Mouse (Mus musculus): Measurements from ENCODE around the gene Bcor.

Bcor gene

DNA sequence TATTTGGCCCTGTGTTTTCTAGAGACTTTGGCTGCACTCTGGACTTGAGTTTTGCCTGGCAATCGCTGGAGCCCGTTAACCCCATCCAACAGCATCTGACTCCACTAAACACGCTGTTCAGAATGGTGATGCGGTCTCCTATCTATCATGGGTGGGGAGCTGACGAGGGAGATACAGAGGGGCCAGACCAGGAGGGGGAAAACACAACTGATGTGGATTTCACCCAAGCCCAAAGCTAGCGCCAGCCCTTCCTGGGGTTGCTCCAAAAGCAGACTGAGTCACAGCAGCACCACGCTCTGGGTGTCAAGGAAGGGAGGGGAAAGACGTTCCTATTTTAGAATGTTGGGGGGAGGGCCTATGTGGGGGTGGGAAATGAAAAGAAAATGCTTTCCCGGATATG is 94.4 kb downstream of the Bcor start:
- DNase-seq (ENCODE audit: low read depth, low spot score): no peak

DNA sequence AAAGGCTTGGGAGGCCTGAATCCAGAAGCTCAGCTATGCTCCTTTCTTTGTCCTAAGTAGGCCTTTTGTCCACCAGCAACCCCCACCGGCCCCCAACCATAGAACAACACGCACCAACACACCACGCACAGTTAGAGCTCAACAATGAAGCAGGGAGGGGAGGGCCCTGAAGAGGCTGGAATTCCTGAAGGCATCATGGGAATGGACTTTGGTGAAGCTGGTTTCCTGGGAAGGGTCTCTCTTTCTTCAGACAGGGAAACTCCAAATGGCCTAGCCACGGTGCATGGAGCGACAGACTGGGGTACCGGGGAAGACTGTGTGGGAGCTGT is 97.3 kb downstream of the Bcor start:
- no peak for DNase-seq (ENCODE audit: low read depth, low spot score)

DNA sequence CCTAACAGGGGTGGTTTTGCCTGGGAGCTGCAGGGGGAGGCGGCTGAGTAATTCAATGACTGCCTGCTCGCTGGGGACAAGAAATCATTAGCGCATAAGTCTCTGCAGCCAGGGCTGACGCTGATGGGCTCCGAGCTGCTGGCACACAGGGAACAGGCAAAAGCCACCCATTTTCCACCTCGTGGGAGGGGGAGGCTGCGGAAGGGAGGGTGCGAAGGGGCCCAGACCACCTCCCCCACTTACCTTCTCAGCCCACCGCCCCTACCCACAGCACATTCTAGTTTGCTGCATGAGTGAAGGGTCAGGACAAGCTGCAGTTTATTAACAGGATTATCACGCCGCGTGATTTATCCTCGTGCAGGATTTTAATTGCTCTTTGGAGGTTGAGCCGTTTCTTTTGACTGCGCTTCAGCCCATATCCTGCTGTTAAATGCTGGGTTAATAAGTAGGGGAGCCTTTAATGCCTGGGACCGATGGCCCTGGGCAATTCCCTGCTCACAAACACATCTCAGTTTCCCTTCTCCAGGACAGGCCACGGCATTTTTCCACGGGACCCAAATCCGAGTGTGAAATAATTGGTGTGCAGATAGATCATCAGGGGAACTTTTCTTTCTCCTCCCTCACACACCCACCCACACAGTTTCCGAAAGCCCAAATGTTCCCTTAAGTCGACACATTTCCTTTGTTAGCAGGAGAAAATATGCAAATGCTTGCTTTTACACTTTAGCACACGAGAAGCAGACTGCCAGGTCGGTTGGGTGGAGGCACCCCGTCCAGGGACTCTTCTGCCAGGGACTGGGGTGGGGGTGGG is 97.8 kb downstream of the Bcor start:
- DNase-seq (ENCODE audit: low read depth, low spot score): no peak

DNA sequence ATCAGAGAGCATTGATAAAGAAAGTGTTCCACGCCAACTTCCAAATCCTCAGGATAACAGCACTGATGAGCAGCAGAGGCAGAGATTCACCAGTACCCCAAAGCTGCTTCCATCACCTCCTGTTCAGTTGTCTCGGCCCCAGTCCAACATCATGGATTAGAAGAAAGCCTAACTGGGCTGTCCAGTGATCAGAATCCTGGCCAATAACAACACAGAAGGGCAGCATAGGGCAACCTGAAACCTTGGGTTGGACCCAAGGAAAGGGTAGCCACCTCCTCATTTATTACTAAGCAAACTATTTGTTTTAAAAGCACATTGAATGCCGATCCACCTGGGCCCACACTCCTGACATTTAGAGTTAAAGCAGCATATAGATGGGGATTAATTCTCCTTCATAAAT is 99.3 kb downstream of the Bcor start:
- DNase-seq (ENCODE audit: low read depth, low spot score): no peak

DNA sequence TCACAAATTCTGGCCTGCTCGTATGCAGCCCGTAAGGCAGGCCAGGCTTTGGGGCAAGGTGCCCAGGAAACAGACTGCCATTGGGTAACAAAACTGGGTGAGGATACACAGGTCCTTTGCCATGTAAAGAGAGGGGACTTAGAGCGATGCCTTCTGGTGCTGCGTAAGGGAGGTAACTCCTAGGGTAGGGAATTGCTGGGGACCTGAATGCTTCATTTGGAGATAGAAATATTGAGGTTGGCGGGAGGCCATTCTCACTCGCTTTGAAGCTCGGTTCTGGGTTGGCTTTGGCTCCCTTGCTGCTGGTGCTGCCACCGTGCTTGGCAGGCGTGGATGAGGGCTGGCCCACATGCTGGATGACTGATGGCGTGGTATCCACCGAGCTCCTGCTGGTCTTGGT is 102.9 kb downstream of the Bcor start:
- DNase-seq (ENCODE audit: low read depth, low spot score): no peak

DNA sequence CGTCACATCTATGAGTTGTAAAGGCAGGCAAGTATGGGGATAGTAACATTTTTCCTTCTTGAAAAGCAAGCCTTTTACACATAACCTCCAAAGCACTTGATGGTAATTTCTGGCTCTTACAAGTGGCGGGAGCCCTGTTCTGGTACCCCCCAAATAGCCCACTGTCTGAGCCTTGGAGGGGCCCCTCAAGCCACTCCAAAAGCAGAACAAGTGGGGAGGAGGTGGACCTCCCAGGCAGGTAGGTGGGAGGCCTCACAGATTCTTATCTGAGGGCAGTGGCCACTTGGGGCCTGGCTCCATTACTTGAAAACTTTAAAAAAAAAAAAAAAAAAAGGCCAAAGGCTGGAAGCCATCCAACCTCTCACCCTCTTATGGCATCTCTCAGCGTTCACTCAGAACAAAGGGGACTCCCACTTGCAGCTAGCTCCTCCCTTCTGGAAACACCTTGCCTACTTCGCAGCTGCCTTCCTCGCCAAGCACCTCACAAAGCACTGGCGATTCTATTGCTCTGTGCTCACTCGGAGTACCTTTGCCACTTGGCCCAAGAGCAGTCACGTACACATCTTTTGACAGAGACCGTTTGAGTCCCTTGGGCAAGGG is 106.7 kb downstream of the Bcor start:
- no peak for DNase-seq (ENCODE audit: low read depth, low spot score)

DNA sequence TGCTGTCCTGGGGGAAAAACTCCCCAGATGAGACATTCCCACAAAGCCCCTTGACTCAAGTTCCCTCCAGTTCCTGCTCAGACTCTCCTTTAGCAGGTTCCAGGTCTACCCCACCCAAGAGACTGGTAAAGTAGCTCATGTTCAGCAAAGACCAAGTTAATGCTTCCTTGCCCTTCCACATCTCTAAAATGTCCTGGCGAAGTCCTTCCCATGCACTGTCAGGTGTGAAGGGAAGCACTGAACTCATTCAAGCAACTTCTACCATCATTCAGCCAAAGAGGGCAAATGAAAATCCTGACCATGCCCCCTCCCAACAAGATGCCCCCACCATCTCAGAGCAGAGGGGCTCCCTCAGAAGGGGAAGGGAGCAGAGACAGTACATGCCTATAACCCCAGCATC is 107.5 kb downstream of the Bcor start:
- DNase-seq (ENCODE audit: low read depth, low spot score): no peak

DNA sequence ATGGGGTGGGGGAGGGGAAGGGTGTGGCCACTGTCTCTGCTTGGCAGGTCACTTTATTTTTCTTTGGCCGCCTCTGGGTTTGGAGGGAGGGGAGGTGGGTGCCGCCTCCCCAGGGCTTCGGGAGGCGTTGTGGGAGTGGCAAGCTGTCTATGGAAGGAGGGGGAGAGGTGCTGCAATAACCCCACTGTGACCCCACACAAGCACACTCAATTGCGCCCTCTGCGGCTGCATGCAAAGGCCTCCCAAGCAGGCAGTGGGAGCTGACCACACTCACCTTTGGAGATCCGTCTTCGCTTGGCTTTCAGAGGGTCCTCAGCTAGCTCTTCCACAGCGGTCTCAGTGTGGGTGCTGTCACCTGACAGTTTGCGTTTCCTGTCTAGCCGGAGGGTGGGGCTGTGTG is 111.4 kb downstream of the Bcor start:
- DNase-seq (ENCODE audit: low read depth, low spot score): no peak

DNA sequence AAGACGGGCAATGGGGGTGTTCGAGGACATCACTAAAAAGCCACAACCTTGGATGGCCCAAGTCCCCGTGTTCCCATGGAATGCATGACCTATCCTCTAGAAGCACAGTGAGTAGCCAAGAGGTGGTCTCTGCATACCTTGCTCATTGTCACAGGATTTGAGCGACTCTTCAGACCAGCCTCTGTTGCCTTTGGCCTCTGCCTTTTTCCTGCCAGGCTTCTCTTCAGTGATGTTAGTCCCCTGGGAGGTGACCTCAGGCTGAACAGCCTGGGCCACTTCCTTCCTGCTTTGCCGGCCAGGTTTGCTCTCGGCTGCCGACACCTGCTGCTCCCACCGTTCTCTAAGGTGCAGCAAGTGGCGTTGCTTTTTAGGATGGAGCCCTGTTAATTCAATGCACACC is 112.0 kb downstream of the Bcor start:
- no peak for DNase-seq (ENCODE audit: low read depth, low spot score)

DNA sequence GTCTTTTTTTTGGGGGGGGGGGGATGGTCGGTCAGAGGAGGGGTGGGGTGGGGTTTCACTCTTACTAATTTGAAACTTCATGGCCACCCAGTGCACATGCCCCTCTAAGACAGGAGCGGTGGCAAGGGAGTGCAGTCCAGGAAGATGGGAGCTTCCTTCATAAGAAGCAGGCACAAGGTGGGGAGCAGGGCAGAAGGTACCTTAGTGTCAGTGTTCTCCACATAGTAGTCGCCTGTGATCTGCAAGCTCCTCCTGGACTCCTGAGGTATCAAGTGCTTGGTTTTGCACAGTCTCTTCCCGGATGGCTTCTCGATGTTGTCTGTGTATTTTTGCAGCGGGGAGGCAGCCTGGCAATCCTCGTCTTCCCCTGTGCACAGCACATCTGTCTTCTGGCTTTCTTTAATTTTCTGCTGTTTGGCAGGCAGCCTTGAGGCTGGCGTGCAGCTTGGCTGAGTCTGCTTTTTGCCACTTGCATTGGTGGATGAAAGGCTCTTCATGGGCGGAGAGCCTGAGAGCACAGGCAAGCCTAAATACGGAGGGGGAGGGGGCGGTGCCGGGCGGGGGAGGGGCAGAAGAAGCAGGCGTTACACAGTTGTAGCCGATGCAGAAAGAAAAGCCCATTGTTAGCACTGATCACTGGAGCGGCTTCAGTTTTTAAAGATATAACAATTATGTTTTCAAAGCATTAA is 112.8 kb downstream of the Bcor start:
- no peak for DNase-seq (ENCODE audit: low read depth, low spot score)

DNA sequence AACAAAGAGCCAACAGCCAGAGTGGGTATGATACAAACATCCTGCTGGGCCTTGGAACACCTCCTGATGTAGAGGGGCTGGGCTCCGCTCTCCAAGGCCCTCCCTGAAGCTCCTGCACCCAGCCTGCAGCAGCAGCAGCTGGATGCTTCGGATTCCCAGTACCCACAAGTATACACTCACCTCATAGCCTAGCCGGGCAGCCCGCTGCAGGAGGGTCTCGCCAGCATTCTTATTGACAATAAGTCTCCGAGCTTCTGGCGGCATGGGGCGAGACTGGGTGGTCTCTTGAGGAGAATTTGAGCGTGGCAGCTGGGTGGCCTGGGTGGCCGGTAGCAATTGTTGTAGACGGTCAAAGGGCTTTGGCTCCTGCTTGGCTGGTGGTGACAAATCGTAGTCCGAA is 113.5 kb downstream of the Bcor start:
- DNase-seq (ENCODE audit: low read depth, low spot score): no peak

DNA sequence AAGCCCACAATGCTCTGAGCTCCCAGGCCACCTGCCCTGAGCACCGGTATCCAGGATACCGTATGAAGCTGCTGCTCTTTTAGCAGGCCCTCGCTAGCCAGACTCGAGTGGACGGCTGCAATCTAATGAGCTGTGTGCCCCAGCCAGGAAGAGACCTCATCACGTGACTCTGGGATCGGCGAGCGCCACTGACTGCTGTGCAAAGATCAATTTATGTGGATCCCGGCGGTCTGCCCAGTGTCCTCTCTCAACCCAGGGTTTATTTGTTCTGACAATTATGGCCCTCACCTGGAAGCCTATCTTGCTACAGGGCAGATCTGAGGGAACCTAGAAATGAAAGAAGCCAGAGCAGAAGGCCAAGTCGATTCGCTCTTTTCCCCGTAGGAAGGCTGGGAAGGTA is 116.8 kb downstream of the Bcor start:
- no peak for DNase-seq (ENCODE audit: low read depth, low spot score)

DNA sequence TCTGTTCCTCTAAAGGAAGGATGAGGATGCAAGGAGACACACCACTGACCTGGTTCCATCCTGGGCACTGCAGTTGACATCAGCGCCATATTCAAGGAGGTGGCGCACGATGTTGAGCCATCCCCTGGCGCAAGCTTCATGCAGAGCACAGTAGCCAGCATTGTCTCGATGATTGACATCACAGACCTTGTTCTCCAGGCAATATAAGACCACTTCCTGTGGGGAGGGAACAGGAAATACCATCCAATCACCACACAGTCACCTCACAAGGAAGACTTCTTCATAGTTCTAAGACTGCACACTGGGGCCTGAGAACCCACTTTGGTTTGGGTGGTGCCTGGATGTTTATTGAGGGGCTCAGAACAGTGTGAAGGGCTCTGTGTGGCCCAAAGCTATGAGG is 118.7 kb downstream of the Bcor start:
- DNase-seq (ENCODE audit: low read depth, low spot score): no peak

DNA sequence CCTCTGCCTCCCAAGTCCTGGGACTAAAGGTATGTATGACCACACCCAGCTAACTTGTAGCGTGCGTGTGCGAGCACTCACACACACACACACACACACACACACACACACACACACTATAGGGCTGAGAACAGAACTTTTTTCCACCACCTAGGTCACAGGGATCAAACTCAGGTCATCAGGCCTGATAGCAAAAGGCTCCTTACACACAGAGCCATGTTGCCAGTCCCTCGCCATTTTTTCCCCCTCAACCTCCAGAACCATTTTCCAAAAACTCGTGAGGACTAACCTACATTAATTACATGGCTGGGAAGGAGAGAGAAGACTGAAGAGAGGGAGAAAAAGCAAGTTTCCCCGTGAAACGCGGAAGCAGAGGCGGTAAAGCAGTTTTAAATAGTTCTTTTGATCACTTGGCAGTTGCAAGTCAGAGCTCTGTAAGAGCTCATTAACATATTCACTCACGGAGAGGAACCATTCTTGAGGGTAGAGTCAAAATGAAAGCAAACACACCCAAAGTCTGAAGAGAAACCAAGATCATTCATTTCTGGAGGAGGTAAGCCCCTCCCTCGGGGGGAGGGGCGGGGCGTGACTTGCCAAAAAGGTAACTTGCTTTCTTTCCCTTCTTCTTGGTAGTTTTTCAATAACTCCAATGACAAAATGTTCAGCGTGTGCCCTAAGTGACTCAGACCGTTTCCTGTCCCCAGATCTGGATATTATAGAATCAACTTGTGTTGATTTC is 145.3 kb downstream of the Bcor start:
- no peak for DNase-seq (ENCODE audit: low read depth, low spot score)

DNA sequence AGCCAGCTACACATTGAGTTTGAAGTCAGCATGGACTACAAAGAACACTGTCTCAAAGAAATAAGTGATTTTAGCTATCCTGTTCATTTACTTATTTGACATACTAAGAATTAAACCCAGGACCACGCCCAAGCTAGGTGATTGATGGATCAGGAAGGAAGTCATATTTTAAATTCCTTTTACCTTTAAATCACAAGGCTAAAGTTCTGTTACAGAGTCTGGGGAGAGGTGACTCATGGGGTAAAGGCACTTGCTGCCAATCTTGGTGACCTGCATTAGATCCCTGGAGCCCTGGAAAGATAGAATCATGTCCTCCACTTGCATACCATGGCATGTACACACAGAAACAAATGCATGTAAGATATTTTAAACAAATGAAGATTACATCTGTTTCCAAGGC is 149.5 kb downstream of the Bcor start:
- DNase-seq (ENCODE audit: low read depth, low spot score): no peak

DNA sequence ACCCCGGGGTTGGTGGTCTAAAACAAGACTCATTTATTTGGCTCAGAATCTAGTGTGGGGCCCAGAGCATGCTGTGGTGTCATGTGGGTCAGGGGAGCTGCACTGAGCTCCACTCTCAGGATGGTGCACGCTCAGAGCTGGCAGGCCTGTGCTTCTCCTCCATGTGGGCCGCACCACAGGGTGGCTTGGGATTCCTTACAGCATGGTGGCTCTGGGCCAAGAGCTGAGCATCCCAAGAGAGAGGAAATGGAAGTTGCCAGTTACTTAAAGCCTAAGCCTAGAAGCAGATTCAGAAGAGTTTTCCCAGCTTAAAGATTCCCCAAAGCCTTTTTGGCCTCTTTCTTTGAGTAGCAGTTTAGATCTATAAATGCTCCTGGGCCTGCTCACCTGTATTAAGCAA is 151.1 kb downstream of the Bcor start:
- no peak for DNase-seq (ENCODE audit: low read depth, low spot score)

DNA sequence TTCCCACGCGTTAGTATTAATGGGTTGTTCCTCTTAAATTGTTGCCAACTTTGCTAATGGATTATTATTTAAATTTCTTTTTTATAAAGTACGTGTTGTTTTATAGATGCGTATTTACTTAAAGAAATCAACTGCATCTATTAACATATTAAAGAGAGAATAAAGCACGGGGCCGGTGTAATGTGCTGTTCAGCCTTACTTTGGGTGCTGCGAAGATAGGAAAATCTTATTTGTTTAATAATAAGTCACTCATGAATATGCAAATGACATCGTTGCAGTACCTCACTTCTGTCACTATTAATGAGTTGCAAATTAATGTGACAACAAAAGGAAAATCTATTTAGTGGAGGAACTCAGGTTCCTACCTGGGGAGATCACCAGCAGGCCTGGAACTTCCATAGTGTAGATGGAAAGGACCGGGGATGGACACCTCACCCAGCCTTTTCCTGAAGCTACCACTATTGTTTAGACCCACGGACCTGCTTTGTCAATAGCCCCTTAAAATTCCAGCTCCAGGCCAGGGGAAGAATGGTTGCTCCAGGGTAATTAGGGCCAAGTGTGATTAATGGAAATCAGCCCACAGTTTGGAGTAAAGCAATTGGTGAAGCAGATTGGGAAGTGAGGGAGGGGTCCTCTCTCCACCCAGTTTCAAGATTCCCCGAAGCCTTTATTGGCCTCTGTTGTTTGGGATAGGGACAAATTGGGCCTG is 152.2 kb downstream of the Bcor start:
- no peak for DNase-seq (ENCODE audit: low read depth, low spot score)

DNA sequence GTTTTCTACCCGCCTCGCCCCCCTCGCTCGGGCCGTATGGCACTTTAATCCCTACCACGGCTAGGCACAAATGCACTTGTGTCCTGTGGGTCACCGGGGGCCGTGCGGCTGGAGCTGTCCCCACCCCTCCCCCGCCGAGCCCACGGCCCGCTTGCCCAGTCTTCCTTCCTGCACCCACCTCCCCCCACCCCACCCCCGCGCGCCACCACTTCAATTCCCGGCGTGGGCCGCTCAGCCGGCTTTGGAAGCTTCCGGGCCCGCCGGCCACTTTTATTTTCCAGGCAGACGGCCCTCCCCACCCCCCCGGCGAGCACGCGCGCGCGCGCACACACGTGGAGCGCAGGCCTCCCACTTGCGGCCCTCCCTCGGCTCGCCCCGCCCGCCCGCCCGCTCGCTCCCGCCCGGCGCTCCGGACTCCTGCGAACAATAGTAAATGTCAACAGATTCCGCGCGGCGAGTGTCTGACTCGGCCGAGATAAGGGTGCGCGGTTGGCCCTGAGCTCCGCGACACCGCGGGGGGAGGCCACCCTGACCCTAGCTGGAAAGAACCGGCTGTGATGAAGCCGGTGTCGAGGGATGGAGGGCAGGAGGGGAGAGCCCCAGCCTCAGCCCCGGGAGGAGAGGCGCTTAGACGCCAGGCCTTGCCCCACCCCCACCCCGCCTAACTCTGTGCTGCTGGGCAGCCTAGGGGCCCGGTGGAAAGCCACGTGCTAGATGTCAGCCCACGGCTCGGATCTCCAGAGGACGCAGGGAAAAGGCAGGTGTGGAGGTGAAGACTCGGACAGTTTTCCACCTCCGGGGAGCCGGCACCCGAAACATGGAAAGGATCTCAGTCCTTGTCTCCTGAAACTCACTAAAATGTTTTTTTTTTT is 153.0 kb downstream of the Bcor start:
- no peak for DNase-seq (ENCODE audit: low read depth, low spot score)

DNA sequence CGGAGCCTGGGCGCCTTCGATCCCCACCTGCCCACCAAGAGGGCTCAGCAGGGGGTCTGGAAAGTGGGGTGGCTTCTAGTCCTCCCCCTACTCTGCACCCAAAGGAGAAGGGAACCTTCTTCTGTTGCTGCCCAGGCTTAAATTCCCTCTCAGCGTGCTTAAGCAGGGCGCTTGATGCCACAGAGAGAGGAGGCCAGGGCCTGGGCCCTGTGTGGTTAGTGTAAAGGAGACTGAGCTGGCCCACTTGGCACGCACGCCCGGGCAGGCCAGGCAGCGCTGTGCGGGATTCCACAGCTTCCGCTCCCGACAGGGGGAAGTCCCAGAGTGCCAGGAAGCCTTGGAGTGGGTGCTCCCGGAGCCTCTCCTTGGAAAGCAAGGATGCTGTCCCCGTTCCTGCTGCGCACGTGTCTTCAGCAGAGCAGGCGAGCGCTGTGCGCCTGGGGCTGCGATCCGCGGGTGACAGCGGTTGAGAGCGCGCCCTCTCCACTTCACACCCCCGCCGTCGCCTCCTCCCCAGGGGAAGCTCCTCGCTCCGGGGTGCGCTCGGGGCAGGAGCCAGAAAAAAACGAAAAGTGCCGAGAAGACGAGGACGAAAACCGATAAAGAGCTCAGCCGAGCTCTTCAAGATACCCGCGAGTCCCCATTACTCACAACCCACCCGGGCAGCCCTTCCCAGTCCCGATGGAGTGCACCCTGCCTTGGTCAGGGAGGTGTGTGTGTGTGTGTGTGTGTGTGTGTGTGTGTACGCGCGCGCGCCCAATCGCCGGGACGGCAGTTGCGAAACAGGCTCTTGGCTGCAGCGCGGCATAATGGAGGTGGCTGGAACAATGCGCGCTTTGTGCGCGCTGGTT is 153.9 kb downstream of the Bcor start:
- DNase-seq (ENCODE audit: low read depth, low spot score): no peak
